Mouse (Mus musculus): ENCODE measurements at regions not wholly inside any gene's neighbourhood (a gene's known extent, or its start where the extent isn't known, plus 50 kb on each side); places are given as distances from the start of the nearest gene placed in this dataset.

- in situ Hi-C loops (cut with MboI, MseI) = no loop called here
Observed at GRCm38 (mm10) chr4:62882276-62882675, 83.1 kb upstream of the Zfp618 start.

DNA sequence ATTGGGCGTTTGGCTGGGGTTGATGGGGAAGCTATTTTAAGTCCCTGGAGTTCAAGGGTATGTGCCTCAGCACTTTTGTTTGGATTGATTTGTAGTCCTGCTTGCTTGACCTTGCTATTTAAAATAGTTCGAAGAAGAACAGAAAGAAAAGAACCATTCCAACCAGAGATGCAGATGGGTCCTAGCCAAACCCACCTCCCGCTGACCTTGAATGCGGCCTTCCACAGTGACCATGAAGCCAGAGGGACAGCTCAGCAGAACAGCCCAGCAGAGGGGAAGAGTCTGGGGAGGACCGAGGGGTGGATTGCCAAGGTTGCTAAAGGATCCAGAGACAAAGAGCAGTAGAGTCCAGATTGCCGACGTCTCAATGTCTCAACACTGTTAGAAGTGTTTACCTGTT, 76.6 kb upstream of the Zfp618 start:
- in situ Hi-C loops (cut with MboI, MseI) = no loop called here

DNA sequence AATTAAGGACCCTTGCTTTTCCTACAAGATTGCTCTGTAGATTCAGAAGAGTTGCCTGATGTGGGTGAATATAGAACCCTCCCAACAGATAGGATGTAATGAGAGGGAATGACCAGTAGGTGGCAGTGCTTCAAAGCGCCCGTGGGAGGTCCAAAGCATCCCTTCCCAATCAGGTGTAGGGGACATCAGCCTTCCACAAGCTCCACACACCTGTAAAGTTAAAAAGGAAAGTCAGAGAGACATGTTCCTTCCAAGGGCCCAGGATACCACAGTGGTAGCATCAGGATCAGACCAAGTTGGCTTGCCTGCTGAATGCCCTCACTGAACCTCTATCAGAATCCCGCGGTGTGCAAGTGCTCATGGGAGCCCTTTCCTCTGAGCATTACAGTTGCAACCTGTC, 75.7 kb upstream of the Zfp618 start:
- in situ Hi-C loops (cut with MboI, MseI) = loop anchor here (5.0 kb wide), 1 partner anchor 228 kb away; no protein-coding TSS in a partner anchor

DNA sequence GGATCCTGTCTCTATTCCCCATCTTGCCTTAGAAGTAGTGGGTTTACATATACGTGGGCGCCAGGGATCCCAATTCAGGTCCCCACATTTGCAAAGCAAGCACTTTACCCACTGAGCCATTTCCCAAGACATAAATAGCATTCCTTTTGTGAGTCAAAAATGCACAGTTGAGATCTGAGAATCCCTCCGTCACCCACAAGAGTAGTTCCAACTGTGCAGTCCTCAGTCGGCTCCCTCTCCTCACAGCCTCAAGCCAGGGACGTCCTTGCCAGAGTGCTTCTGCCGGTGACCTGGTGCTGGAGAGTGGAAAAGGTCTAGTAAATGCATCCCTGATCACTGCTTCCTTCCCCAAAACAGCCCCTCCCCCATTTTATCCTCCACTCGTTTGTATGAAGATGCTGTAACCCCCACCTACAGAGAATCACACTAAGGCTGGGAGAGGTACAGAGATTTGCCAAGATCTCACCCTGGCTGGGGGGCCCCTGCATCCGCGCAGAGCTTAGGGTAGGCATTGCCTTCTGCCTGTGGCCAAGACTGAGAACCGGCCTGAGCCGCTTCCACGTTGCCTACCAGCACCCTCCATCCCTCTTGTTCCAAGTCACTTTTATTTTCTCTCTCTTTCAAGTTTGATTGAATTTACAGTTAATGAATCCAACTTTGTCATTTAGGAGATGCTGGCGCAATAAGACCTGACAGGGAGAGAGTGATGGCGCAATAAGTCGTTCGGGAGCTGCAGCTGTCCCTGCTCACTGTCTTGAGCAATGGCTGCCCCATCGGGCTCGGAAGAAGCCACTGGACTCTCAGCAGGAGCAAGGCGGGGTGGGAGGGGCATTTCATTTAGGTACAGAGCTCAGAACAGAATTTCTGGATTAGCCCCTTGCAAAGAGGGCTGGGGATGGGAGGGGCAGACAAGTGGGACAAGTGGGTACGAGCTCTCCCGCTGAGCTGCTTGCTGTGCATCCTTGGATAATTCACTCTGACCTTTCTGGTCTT, 74.5 kb upstream of the Zfp618 start:
- in situ Hi-C loops (cut with MboI, MseI) = loop anchor here (5.0 kb wide), 1 partner anchor 226 kb away; no protein-coding TSS in a partner anchor

DNA sequence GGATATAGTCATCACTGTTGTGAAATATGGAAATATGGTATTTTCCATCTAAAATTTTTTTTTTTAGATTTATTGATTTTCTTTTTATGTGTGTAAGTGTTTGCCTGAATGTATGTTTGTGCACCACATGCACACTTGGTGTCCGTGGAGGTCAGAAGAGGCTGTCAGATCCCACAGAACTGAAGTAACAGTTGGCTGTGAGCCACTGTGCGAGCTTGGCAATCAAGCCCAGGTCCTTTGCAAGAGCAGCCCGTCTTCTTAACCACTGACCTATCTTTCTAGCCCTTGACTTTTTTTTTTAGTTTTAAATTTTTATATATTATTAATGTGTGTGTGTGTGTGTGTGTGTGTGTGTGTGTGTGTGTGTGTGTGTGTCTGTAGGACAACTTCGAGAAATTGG, 52.5 kb upstream of the Zfp618 start:
- in situ Hi-C loops (cut with MboI, MseI) = no loop called here

All from regulatory T cell (primary cell).